Mouse (Mus musculus) hindlimb bud, embryonic 11.5 days (tissue): ENCODE results near the gene Gtf2h1.
"Not testable (repeated sequence)": the region's sequence is repeated elsewhere in the genome, so short reads cannot be mapped to it uniquely, and the experiment has no call there.

ENCODE experiments used
- DNase-seq: peaks from one replicate; pipeline ENCODE4 v3.0.0-alpha.2; 2012; ENCODE audit warnings: low read depth, low spot score; ENCODE audit errors: extremely low spot score

Gtf2h1 gene

GRCm38 (mm10) chr7:46795287-46796205 lies at the start of gene Gtf2h1, which contains the start of gene Hps5:
TSS of gene Gtf2h1 (plus strand) at chr7:46796103.
TSS of gene Hps5 (minus strand) at chr7:46796064.
- peak; percentile 71 for DNase-seq

- no peak for DNase-seq
These were observed 49.5 kb upstream of the Gtf2h1 start for GRCm38 (mm10) chr7:46746381-46746780.

- DNase-seq: no peak
These were observed 47.4 kb upstream of the Gtf2h1 start for GRCm38 (mm10) chr7:46748459-46748858.

- DNase-seq: no peak
These were observed 44.4 kb upstream of the Gtf2h1 start, which contains the start of gene Saa2 for GRCm38 (mm10) chr7:46751490-46751889. TSS of gene Saa2 (plus strand) at chr7:46751790.

- DNase-seq: no peak
These were observed 34.7 kb upstream of the Gtf2h1 start for GRCm38 (mm10) chr7:46761049-46761795.

GRCm38 (mm10) chr7:46762601-46763000 lies 33.3 kb upstream of the Gtf2h1 start:
- no peak for DNase-seq

GRCm38 (mm10) chr7:46764672-46765071 lies 31.2 kb upstream of the Gtf2h1 start:
- DNase-seq: no peak

- DNase-seq: no peak
These were observed 28.5 kb upstream of the Gtf2h1 start for GRCm38 (mm10) chr7:46767371-46767770.

- no peak for DNase-seq
These were observed 27.5 kb upstream of the Gtf2h1 start for GRCm38 (mm10) chr7:46768451-46768850.

- DNase-seq: peak; percentile 53
These were observed 25.2 kb upstream of the Gtf2h1 start for GRCm38 (mm10) chr7:46770706-46771105.

GRCm38 (mm10) chr7:46789177-46789849 lies 6.6 kb upstream of the Gtf2h1 start:
- no peak for DNase-seq

GRCm38 (mm10) chr7:46793871-46794270 lies 2.0 kb upstream of the Gtf2h1 start:
- no peak for DNase-seq

GRCm38 (mm10) chr7:46796206-46796679 lies 340 bp downstream of the Gtf2h1 start:
- no peak for DNase-seq

GRCm38 (mm10) chr7:46796779-46797178 lies 876 bp downstream of the Gtf2h1 start:
- DNase-seq: no peak

- DNase-seq: no peak
These were observed 14.4 kb downstream of the Gtf2h1 start for GRCm38 (mm10) chr7:46810325-46810724.

GRCm38 (mm10) chr7:46814012-46814411 lies 18.1 kb downstream of the Gtf2h1 start:
- DNase-seq: no peak

- DNase-seq: not testable (repeated sequence)
These were observed 25.2 kb downstream of the Gtf2h1 start for GRCm38 (mm10) chr7:46820876-46821632.

GRCm38 (mm10) chr7:46827046-46827802 lies 31.3 kb downstream of the Gtf2h1 start:
- no peak for DNase-seq

- no peak for DNase-seq
These were observed 31.9 kb downstream of the Gtf2h1 start for GRCm38 (mm10) chr7:46827803-46828184.

GRCm38 (mm10) chr7:46829911-46830310 lies 34.0 kb downstream of the Gtf2h1 start:
- no peak for DNase-seq
